Mouse (Mus musculus): ENCODE results near the gene Mphosph9. TPM values are rescaled to one million over a fixed set of nuclear protein-coding genes. Genes with fewer than 3 reads are reported as not detected.
"Not testable (repeated sequence)": the region's sequence is repeated elsewhere in the genome, so short reads cannot be mapped to it uniquely, and the experiment has no call there.

Gene Mphosph9
- polyA plus RNA-seq, 1 experiment, result 2.2 TPM

DNA sequence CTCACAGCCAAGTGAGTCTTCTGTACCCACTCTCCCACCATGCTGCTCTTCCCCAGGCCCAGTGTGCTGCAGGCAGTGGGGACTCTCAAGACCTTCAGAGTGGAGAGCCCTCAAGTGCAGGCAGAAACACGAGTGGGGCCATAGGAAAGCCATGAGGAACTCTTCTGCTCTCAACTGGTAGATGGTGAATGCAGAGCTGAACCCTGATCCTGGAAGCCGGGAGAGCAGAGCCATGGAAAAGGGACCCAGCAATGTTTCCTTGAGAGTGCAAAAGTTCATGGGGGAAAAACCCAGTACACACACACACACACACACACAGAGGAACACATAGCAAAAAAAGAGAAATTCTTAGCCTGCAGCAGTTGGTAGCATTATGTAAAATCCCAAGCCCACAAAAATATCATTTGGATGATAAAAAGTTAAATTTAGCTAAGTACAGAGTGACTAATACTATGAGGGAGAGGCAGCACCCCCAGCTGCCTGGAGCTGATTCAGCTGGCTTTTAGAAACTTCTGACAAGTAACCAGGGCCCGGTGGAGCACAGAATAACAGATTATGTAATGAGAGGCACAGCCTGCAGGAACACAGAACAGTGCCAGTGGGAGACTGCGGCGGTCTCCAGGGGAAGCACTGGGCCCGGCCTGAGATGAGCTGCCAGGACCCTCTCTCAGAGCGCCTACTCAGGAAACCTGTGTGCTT, 106.6 kb downstream of the Mphosph9 start:
- no peak for DNase-seq (ENCODE audit: low read depth, low spot score)
- WGBS, result 49% methylated on average over 7 of the region's 7 CpGs

DNA sequence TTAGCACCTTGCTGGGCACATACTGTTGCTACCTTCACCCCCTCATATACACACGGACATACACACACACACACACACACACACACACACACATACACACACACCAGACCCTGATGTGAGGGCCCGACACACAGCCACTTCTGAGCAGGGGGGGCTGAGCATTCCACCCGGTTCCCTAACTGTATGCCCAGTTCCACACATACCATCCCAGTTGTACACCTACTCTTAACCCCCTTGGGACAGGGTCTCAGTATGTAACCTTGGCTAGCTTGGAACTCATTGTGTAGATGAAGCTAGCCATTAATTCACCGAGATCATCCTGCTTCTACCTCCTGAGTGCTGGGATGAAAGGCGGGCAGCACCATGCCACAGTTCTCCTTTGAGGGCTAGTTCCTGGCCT, 107.2 kb downstream of the Mphosph9 start:
- 90% methylated on average over 5 of the region's 5 CpGs for WGBS

DNA sequence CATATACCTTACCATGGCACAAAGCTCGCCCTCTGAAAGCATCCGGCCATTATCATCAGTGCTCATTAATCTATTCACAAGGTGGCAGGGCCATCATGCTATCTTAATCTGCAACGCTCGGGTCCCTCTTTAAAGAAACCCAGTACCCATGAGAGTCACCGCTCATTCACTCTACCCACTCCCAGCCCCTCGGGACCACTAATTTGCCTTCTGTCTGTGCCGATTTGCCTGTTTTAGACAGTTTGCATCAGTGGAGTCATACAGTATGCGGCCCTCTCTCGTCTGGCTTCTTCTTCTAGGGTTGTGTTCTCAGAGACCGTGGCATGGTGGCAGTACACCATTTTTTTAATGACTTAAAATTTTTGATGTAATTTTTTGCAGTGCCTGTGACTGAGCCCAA, 108.3 kb downstream of the Mphosph9 start:
- no peak for DNase-seq (ENCODE audit: low read depth, low spot score)
- 92% methylated on average over 10 of the region's 10 CpGs for WGBS

More for the DNA sequence above, 107.2 kb downstream of the Mphosph9 start:
- no peak for DNase-seq (ENCODE audit: low read depth, low spot score)

DNA sequence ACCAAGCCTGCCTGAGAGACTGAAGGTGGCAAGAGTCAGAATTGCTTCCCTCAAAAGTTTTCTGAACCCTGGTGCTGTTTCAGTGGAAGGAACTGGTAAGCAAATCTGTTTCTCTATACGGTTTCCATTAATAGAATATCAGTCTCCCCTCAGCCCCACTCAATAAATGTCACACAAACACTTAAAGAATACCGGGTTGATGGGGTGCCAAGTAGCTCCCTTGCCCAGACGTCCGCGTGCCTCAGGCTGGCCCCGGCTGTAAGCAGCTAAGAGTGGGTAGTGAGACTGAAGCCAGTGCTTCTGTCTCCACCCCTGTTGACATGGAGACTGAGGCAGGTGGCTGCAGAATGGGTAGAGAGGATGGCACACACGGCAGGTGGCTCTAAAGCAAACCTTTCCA, 108.8 kb downstream of the Mphosph9 start:
- DNase-seq (ENCODE audit: low read depth, low spot score), result no peak
- WGBS, result 63% methylated on average over 7 of the region's 7 CpGs

DNA sequence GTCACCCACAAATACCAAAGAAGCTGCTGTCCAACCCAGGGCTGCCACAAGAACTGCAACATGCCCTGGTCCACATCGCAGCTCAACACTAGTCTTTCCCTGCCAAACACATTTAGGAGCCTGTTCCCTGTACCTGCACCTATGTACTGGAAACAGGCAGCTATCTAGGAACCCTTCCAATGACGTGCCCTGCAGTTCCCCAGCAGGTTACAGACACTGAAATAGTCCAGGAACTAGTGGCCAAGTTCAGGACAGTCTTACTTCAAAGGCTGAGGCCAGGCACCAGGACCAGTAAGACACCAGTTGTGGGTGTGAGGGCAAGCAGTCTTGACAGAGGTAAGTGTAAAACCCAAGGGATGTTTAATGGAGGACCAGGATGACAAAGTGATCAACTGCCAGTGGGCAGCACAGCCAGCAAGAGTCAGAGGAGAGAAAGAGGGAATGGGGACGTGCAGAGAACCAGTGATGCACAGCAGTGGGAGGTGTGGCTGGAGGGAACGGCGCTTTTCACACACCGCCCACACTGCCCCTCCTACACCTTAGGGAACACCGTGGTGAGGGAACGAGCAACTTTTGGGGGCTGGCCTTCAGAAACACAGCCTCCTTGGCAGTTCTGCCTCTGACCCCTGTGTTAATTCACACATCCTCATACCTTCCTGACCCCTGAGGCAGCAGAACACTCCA, 110.1 kb downstream of the Mphosph9 start:
- WGBS, result 68% methylated on average over 8 of the region's 8 CpGs
- no peak for DNase-seq (ENCODE audit: low read depth, low spot score)

DNA sequence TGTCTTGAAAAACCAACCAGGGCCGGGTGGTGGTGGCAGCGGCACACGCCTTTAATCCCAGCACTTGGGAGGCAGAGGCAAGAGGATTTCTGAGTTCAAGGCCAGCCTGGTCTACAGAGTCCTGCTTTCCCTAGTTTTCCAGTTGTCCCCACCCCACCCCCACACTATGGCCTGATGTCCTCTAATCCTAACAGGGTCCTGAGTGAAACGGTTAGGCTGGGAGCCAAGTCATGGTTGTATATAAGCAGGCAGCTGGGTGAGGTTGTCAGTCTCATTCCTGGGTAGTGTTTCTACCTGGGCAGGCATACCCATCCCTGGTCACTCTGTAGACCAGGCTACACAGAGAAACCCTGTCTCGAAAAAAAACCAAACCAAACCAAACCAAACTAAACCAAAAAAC, 110.7 kb downstream of the Mphosph9 start:
- WGBS, result 82% methylated on average over 5 of the region's 5 CpGs
- not testable (repeated sequence) for DNase-seq (ENCODE audit: low read depth, low spot score)

DNA sequence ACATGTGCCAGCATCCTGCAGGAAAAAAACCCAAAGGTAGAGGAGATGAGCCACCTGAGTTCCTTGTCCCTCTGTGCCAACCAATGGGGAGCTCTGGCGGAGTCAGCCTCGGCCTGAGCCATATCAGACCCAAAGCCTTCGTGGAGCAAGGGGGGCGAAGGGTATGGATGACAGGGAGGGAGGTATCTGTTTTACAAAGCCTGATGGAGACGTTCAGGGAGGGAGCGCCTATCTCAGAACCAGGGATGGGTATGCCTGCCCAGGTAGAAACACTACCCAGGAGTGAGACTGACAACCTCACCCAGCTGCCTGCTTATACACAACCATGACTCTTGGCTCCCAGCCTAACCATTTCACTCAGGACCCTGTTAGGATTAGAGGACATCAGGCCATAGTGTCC, 111.4 kb downstream of the Mphosph9 start:
- no peak for DNase-seq (ENCODE audit: low read depth, low spot score)
- 88% methylated on average over 6 of the region's 6 CpGs for WGBS

DNA sequence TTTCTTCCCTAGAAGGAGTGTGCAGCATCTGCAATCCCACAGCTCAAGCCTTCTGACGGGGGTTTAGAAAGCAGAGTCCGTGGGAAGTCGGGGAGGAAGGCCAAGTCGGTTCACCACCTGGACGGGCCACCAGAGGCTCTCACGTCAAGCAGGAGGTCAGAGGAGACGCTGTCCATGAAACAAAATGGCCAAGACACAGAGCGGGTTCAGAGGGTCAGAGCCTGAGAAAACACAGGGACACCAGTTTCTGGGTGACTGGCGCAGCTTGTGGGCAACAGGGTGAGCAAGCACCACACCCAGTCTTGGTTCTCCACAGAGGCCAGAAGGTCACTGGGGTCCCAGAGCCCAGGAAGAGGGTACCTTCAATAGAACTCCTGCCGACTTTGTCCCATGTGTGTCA, 112.1 kb downstream of the Mphosph9 start:
- 87% methylated on average over 10 of the region's 10 CpGs for WGBS
- no peak for DNase-seq (ENCODE audit: low read depth, low spot score)

DNA sequence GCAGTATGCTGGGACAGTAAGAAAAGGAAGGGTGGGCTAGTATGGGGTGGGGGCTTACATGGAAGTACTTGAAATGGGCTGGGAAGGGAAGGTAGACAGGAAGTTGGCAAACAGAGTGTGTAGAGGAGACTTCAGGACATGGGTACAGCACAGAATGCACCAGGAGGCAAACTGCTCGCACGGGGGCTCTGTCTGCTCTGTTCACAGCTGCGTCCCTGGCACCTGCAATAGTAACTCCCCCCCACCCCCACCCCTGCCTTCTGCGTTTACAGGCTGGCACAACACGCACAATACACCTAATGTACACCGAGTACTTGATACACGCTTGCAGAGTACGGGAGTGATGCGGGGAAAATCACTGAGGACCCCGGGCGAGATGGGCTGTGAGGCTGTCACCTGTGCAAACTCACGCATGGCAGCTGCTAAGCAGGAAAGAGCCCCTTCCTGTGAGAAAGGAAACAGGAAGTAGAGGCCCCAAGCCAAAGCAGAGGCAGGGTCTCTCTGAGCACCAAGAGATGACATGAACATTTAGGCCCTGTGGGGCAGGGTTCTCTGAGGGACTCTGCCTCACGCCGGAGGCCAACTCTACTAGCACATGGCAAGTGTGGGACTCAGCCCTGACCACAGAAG, 113.1 kb downstream of the Mphosph9 start:
- WGBS, result 90% methylated on average over 14 of the region's 14 CpGs

DNA sequence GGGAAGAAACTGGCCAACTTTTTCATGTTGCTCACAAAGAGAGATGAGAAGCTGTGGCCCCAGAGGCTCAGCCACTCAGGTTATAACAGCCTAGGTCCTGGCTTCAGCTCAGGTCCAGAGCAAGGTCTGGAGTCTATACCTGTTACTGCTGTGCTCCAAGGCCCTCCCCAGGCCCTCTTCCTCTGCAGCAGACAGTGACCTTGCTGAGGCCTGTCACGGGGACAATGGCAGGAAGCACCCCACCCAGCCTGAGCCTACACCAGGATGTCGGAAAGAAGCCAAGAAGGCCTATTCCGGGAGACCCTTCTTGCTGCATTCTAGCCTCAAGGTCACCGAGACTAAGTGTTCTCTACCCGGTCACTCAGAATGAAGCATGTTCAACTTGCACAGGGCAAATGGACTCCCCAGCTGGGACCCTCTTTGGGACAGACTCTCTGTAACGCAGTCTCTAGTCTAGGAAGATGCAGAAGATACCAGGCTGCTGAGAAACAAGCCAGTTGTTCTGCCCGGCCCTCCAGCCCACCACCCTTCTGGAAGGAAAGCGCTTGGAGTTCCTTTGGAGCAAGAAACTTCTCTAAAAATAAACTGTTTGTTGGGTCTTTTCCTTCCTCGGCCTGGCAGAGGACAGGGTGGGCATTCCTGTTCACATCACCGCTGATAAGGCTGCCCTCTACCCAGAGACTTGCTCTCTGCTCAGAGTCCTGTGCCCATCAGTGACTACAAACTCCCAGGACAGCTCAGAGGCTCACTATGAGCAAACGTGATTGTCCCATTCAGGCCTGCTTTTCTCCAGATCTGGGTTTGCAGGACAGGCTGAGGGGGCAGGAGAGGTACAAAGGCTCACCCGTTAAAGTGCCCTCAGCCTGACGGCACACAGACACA, 113.9 kb downstream of the Mphosph9 start:
- DNase-seq (ENCODE audit: low read depth, low spot score), result no peak
- WGBS, result 80% methylated on average over 13 of the region's 13 CpGs

More for the DNA sequence above, 113.1 kb downstream of the Mphosph9 start:
- no peak for DNase-seq (ENCODE audit: low read depth, low spot score)

DNA sequence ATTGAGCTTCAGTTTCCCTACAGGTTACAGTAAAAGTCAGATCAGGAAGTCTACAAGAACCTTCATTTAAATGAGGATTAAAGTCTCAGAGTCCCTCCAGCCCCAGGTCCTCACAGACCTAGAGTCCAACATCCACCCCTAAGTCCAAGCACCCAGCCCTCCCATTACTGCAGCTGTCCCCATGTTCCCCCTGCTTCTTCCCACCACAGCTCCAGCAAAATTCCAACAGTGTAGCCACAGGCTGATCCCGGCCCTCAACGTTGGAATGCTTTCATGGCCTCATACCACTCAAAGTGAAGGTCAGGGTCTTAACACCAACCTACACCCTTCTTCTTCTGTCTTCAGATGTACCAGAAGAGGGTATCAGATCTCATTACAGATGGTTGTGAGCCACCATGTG, 116.1 kb downstream of the Mphosph9 start:
- DNase-seq (ENCODE audit: low read depth, low spot score), result no peak
- 85% methylated on average over 2 of the region's 2 CpGs for WGBS

DNA sequence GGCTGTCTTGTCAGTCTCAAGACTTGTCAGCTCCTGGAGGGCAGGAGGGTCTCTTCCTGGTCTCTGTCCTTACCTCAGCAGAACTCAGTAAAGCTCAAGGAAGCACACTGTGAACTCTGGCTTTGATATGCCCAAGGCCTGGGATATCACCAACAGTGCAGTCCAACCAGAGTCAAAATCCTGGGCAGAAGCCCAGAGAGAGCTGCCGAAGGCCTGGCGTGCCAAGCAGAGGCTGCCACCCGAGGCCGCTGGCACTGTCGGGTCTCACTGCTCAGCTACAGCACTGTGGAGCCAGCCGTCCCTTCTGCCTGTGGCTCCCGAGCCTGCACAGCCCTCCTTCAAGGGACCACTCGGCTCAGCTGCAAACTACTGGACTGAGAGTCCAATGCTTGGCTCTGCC, 116.5 kb downstream of the Mphosph9 start:
- WGBS, result 84% methylated on average over 8 of the region's 8 CpGs
- DNase-seq (ENCODE audit: low read depth, low spot score), result no peak

DNA sequence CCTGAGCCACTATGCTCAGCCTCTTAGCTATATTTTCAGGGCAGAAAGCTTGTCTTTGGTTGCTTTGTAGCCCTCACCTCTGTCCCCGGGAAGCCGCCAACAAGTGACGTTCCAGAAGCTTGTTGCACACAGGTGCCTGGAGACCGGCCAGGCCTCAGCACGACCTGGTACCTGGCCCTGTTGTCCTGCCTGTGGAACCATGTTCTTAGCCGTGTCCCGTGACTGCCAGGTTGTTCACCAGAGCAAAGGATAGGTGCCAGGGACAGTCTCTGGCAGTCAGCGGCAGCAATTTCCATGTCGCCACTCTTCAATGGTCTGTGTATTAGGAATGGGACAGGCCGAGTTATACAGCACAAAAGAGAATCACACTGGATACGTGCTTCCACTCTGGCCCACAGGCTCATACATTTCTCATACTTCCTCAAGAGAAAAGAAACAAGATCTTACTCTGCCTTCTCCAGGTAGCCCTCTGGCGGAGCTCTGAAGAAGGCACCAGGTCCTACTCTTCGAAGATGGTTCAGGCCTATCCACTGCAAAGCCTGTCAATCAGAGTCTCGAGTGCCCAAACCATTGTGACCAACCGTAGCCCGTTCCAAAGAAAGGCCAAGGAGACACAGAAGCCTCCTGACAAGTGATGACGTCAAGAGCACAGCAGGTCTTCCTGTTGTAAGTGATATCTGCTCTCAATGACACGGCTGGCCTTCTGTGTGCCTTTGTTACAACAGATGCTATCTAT, 117.3 kb downstream of the Mphosph9 start:
- no peak for DNase-seq (ENCODE audit: low read depth, low spot score)

DNA sequence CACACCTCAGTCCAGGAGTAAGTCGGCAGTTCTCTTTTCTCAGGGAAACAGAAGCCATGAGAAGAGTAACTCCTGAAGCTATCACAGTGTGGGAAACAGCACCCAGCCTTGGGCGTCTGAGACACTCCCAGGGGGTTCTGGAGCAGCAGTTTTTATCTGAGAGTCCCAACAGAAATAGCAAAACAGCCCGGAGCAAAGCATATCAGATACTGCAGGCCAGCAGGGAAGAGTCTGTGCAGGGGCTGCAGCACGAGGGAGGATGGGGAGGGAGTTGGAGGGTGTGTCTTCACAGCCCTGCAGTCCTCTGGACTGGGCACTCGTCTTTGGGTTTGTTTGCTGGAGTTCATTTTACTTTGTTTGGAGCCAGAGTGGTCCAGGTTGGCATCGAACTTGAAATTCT, 117.9 kb downstream of the Mphosph9 start:
- no peak for DNase-seq (ENCODE audit: low read depth, low spot score)
- 67% methylated on average over 6 of the region's 6 CpGs for WGBS

More for the DNA sequence above, 117.3 kb downstream of the Mphosph9 start:
- WGBS, result 89% methylated on average over 18 of the region's 18 CpGs

DNA sequence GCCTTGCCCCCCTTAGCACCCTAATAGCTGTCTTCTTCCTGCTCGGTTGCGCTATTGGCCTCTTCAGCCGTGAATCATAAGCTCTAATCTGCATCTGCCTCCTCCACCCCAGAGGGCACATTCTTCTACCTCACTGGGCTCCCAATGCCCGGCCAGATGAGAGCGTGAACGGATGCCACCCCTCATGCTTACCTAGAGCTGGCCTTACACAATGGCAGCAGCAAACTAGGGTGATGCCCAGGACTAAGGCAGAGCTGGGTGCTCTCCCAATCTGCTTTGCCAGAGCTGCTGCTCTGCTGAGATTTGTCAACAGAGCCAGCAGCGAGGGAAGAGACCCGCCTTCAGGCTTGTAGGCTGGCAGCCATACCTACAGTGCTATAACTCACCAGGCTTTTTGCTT, 119.7 kb downstream of the Mphosph9 start:
- DNase-seq (ENCODE audit: low read depth, low spot score), result no peak
- WGBS, result 67% methylated on average over 8 of the region's 8 CpGs

DNA sequence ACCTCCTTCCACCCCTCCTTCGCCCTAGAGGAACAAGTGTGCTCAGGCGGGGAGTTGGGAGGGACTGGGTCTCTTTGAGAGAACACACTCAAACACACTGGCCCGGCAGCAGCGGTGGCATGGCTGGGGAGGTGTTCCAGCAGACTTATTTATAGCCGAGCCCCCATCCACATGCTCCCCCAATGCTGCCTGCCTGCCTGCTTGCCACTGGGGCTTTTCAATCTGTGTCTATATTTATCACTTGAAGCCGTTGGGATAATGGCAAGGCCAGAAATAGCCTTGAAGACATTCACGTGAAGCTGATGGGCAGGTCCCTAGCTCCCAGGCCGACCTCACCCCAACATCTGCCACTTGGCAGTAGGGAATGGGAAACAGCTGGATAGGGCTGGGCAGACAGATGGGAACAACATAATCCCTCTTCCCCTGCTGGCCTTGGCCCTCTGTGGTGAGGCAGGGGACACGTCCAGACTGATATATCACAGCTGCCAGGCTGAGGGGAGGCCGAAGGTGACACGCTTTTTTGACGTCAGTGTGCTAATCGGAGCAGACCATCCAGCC, 121.2 kb downstream of the Mphosph9 start:
- WGBS, result 69% methylated on average over 13 of the region's 13 CpGs

DNA sequence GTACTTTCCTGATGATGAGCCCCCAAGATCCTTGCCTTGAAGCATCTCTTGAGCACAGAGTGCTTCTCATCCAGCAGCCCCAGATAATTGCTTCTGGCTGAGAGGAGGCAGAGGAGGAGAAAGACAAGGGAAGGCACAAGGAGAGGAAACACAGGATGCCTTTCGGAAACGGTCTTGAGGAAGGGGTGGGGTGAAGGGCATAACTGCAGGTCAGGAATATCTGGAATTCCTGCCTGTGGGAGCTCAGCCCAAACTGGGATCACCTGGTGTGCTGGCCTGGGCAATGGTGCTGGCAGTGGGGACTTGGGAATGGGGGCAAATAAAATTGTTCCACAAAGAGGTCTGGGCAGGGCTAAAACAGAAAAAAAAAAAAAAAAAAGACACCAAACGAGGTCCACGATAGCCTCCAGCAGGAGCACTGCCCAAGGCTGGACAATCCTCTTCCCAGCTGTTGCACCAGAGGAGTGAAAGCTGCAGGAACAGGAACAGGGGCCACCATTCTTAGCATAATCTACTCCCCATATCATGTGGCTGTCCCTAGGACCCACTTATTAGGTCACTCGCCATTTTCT, 121.9 kb downstream of the Mphosph9 start:
- DNase-seq (ENCODE audit: low read depth, low spot score), result no peak
- WGBS, result 65% methylated on average over 5 of the region's 5 CpGs

More for the DNA sequence above, 121.2 kb downstream of the Mphosph9 start:
- DNase-seq (ENCODE audit: low read depth, low spot score), result no peak

DNA sequence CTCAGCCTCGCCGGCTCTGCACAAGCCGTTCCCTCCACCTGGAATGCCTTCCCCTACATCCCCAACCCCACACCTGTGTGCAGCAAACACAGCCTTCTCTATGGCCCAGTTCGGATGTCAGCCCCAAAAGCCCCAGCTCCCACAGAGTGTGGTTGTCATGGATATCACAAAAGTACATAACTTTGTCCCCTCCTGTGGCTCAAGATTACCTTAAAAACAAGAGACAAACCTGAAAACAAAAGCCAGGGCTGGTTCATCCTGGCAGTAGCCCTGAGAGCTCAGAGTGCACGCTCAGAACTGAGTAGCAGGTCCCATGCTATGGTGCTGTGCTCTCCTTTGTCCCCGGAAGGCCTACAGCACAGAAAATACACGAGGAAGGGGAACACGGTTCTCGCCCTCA, 122.6 kb downstream of the Mphosph9 start:
- 87% methylated on average over 9 of the region's 9 CpGs for WGBS
- DNase-seq (ENCODE audit: low read depth, low spot score), result no peak
